Mouse (Mus musculus) adrenal gland, adult 8-10 months (tissue): ENCODE results near the gene Ifnar1. TPM values are rescaled to one million over a fixed set of nuclear protein-coding genes. Genes with fewer than 3 reads are reported as not detected.

Source experiments
- DNase-seq: peaks from one replicate; pipeline ENCODE4 v3.0.0; 2022
- microRNA-seq, 2 experiments: library from miRNA; unstranded; fragments of <30 nt; microRNA quantifications; one replicate each; pipeline ENCODE4 v1.2.0; 2022
- total RNA-seq, 4 experiments: library from RNA; stranded (reverse); gene quantifications; 2 replicates each; pipeline ENCODE4 v1.2.4; 2022

The Ifnar1 gene
- total RNA-seq, 4 experiments from 2014 or later: 53.4 to 86.0 (median 68.6) TPM

GRCm38 (mm10) chr16:91543619-91544018 is 58.6 kb downstream of the Ifnar1 start:
- no peak for DNase-seq

- no peak for DNase-seq
These were observed 60.7 kb downstream of the Ifnar1 start for GRCm38 (mm10) chr16:91545597-91546281.

GRCm38 (mm10) chr16:91546391-91546835 is 61.4 kb downstream of the Ifnar1 start:
- DNase-seq: no peak

- DNase-seq: no peak
These were observed 62.1 kb downstream of the Ifnar1 start, which contains the start of gene Ifngr2 for GRCm38 (mm10) chr16:91546836-91547741. Gene Ifngr2, plus strand, starts transcription at chr16:91547072.

- no peak for DNase-seq
These were observed 62.9 kb downstream of the Ifnar1 start for GRCm38 (mm10) chr16:91547974-91548373.

- DNase-seq: no peak
These were observed 63.5 kb downstream of the Ifnar1 start for GRCm38 (mm10) chr16:91548586-91548985.

- DNase-seq: no peak
These were observed 64.0 kb downstream of the Ifnar1 start for GRCm38 (mm10) chr16:91548996-91549395.

- DNase-seq: no peak
These were observed 64.6 kb downstream of the Ifnar1 start for GRCm38 (mm10) chr16:91549616-91550015.

GRCm38 (mm10) chr16:91551081-91551524 is 66.1 kb downstream of the Ifnar1 start:
- DNase-seq: no peak

- no peak for DNase-seq
These were observed 67.0 kb downstream of the Ifnar1 start for GRCm38 (mm10) chr16:91552072-91552471.

GRCm38 (mm10) chr16:91553625-91554024 is 68.6 kb downstream of the Ifnar1 start:
- DNase-seq: no peak

GRCm38 (mm10) chr16:91555017-91555605 is 70.1 kb downstream of the Ifnar1 start:
- no peak for DNase-seq

GRCm38 (mm10) chr16:91556659-91557058 is 71.6 kb downstream of the Ifnar1 start:
- DNase-seq: no peak

Small RNAs within 50 kb of the gene (microRNA-seq; reads per million reads assigned to microRNA genes)
- gene Mir6367: 0 reads per million in 2 experiments

Other genes with a start within 250 kb of the Ifnar1 start
- gene Olig1, start 215.5 kb upstream of the Ifnar1 start, total RNA-seq: under 1 TPM in 1 of 4 experiments, not detected in 3; 0.20 TPM
- 100 to 1,000 TPM in 1 of 4 experiments, 10 to 100 TPM in 3; 83.7 to 103 (median 95.8) TPM for gene Ifnar2, start 112.5 kb upstream of the Ifnar1 start, total RNA-seq
- under 1 TPM in 1 of 4 experiments, not detected in 3; 0.54 TPM for gene Gm21970, start 93.5 kb upstream of the Ifnar1 start, total RNA-seq
- gene Il10rb, start 79.1 kb upstream of the Ifnar1 start, total RNA-seq: 100 to 1,000 TPM; 281 to 305 (median 301) TPM
- gene Ifngr2, start 61.8 kb downstream of the Ifnar1 start, total RNA-seq: 10 to 100 TPM; 21.8 to 35.9 (median 29.7) TPM
- 10 to 100 TPM; 46.4 to 63.8 (median 60.6) TPM for gene Tmem50b, start 112.6 kb downstream of the Ifnar1 start, total RNA-seq
- 10 to 100 TPM; 13.3 to 17.8 (median 14.2) TPM for gene Dnajc28, start 133.8 kb downstream of the Ifnar1 start, total RNA-seq
- gene Gart, start 161.7 kb downstream of the Ifnar1 start, total RNA-seq: 100 to 1,000 TPM; 112 to 153 (median 129) TPM
- gene Son, start 162.3 kb downstream of the Ifnar1 start, total RNA-seq: 100 to 1,000 TPM; 235 to 405 (median 309) TPM
- 10 to 100 TPM in 1 of 4 experiments, 1 to 10 TPM in 3; 4.0 to 13.1 (median 7.2) TPM for gene Donson, start 203.5 kb downstream of the Ifnar1 start, total RNA-seq
- gene Cryzl1, start 243.7 kb downstream of the Ifnar1 start, total RNA-seq: 10 to 100 TPM; 49.9 to 75.8 (median 63.0) TPM
- gene Itsn1, start 244.0 kb downstream of the Ifnar1 start, total RNA-seq: 10 to 100 TPM; 43.3 to 68.5 (median 55.7) TPM